Mouse (Mus musculus) midbrain, embryonic 14.5 days (tissue): ENCODE measurements around the gene Arhgef12. TPM values are rescaled to one million over a fixed set of nuclear protein-coding genes. Genes with fewer than 3 reads are reported as not detected.

Source experiments
- ATAC-seq: fragments of 200-750 bp; cut with Nextera tagmentation; 2 replicates; pipeline ENCODE4 v1.8.0; 2017; ENCODE audit warnings: moderate number of reproducible peaks, moderate library complexity; ENCODE audit not compliant: low FRiP score, low TSS enrichment
- DNase-seq: peaks from one replicate; pipeline ENCODE4 v3.0.0-alpha.2; 2015
- H3K27ac ChIP-seq: fragments of 300-500 bp; sonication (generic); replicated peaks from 2 replicates; pipeline ENCODE4 v1.5.1; 2014; ENCODE audit warnings: mild to moderate bottlenecking, low read depth, low read length, moderate library complexity
- H3K27me3 ChIP-seq: fragments of 300-500 bp; sonication (generic); 2 replicates; pipeline ENCODE4 v1.6.1; 2014; ENCODE audit warnings: low read length, control low read depth, mixed read lengths; ENCODE audit not compliant: control insufficient read depth, insufficient read depth
- H3K36me3 ChIP-seq: fragments of 300-500 bp; sonication (generic); 2 replicates; pipeline ENCODE4 v1.6.1; 2014; ENCODE audit warnings: low read length, control low read depth; ENCODE audit not compliant: control insufficient read depth, insufficient read depth
- H3K4me1 ChIP-seq: fragments of 300-500 bp; sonication (generic); 2 replicates; pipeline ENCODE4 v1.6.1; 2014; ENCODE audit warnings: mild to moderate bottlenecking, antibody characterized with exemption, low read length, control low read depth; ENCODE audit not compliant: control insufficient read depth, insufficient read depth
- H3K4me2 ChIP-seq: fragments of 300-500 bp; sonication (generic); 2 replicates; pipeline ENCODE4 v1.6.1; 2014; ENCODE audit warnings: mild to moderate bottlenecking, low read length, moderate library complexity
- H3K4me3 ChIP-seq: fragments of 300-500 bp; sonication (generic); replicated peaks from 2 replicates; pipeline ENCODE4 v1.5.1; 2014; ENCODE audit warnings: low read depth, low read length
- H3K9ac ChIP-seq: fragments of 300-500 bp; sonication (generic); replicated peaks from 2 replicates; pipeline ENCODE4 v1.6.1; 2014; ENCODE audit warnings: mild to moderate bottlenecking, low read length, moderate library complexity
- H3K9me3 ChIP-seq: fragments of 300-500 bp; sonication (generic); 2 replicates; pipeline ENCODE4 v1.6.1; 2016; ENCODE audit warnings: low read length, control low read depth, mixed read lengths; ENCODE audit not compliant: control insufficient read depth
- WGBS: fragments of 180-500 bp; shearing (Covaris S2); extraction: QIAGEN DNeasy Blood & Tissue Kit; methylation state at CpG from one replicate; pipeline ENCODE4 v1.1.7; 2014; 5-methylcytosine and 5-hydroxymethylcytosine counted together
- polyA plus RNA-seq: library from polyadenylated mRNA; unstranded; fragments of >200 nt; fragmentation: Nextera tagmentation; extraction: Ambion mirVana; gene quantifications from 2 replicates; pipeline ENCODE4 v1.2.1, GENCODE M21; 2014

Gene Arhgef12
- polyA plus RNA-seq, 1 experiment from 2014 or later = 38.6 TPM

- WGBS = 82% methylated on average over 10 of the region's 10 CpGs
- H3K4me3 ChIP-seq = no peak overlapping the region
- H3K4me1 ChIP-seq = peaks cover 6% of the 10 kb centered on the region; the same call in 1 of the 2 replicates
- DNase-seq (no peak), ATAC-seq (no peak)
- no peak overlapping the region for H3K4me2 ChIP-seq
- H3K27ac ChIP-seq = no peak overlapping the region
- H3K9ac ChIP-seq = no peak overlapping the region
- H3K9me3 ChIP-seq = no peaks in the 10 kb centered on the region
- no peaks in the 10 kb centered on the region for H3K36me3 ChIP-seq
- no peaks in the 10 kb centered on the region for H3K27me3 ChIP-seq
Observed at GRCm38 (mm10) chr9:42927498-42927897, 179.5 kb downstream of the Arhgef12 start.

GRCm38 (mm10) chr9:42926564-42926963, 180.5 kb downstream of the Arhgef12 start:
- Histone ChIP-seq H3K9me3 (no peaks in the 10 kb centered on the region), H3K27me3 (no peaks in the 10 kb centered on the region), H3K4me2 (no peak overlapping the region), H3K9ac (no peak overlapping the region), H3K4me3 (no peak overlapping the region), H3K27ac (no peak overlapping the region), H3K4me1 (peaks cover 10% of the 10 kb centered on the region; the same call in 1 of the 2 replicates), H3K36me3 (no peaks in the 10 kb centered on the region)
- ATAC-seq (no peak), DNase-seq (no peak)
- WGBS = 89% methylated on average over 6 of the region's 6 CpGs

- Histone ChIP-seq H3K27ac (no peak overlapping the region), H3K4me3 (no peak overlapping the region), H3K36me3 (no peaks in the 10 kb centered on the region), H3K9ac (no peak overlapping the region), H3K27me3 (no peaks in the 10 kb centered on the region), H3K9me3 (no peaks in the 10 kb centered on the region), H3K4me1 (peaks cover 10% of the 10 kb centered on the region; the same call in 1 of the 2 replicates), H3K4me2 (no peak overlapping the region)
- 72% methylated on average over 4 of the region's 4 CpGs for WGBS
- ATAC-seq (no peak), DNase-seq (no peak)
Observed at GRCm38 (mm10) chr9:42921830-42922229, 185.2 kb downstream of the Arhgef12 start.

GRCm38 (mm10) chr9:42920190-42920589, 186.8 kb downstream of the Arhgef12 start:
- peak; percentile 41 for DNase-seq
- WGBS = 44% methylated on average over 7 of the region's 7 CpGs
- ATAC-seq = no peak

GRCm38 (mm10) chr9:42917911-42918310, 189.1 kb downstream of the Arhgef12 start:
- no peak for ATAC-seq
- Histone ChIP-seq H3K9ac (no peak overlapping the region), H3K9me3 (no peaks in the 10 kb centered on the region), H3K27me3 (no peaks in the 10 kb centered on the region), H3K4me3 (no peak overlapping the region), H3K36me3 (no peaks in the 10 kb centered on the region), H3K4me1 (0 out of 2 replicates have a peak, but pooled peaks cover 4% of the 10 kb centered on the region), H3K4me2 (no peak overlapping the region), H3K27ac (no peak overlapping the region)
- WGBS = 75% methylated on average over 7 of the region's 7 CpGs
- no peak for DNase-seq

More at GRCm38 (mm10) chr9:42920190-42920589, 186.8 kb downstream of the Arhgef12 start:
- H3K9me3 ChIP-seq = no peaks in the 10 kb centered on the region
- no peak overlapping the region for H3K4me2 ChIP-seq
- H3K4me3 ChIP-seq = no peak overlapping the region
- no peaks in the 10 kb centered on the region for H3K27me3 ChIP-seq
- H3K9ac ChIP-seq = no peak overlapping the region
- H3K4me1 ChIP-seq = peaks cover 10% of the 10 kb centered on the region; the same call in 1 of the 2 replicates
- no peak overlapping the region for H3K27ac ChIP-seq
- H3K36me3 ChIP-seq = no peaks in the 10 kb centered on the region

Other genes starting within 250 kb of the Arhgef12 start
- 4.4 and 6.6 TPM in 2 replicates for gene Grik4, start 162.7 kb downstream of the Arhgef12 start, polyA plus RNA-seq
- 9.8 and 11.6 TPM in 2 replicates for gene Tmem136, start 9.3 kb upstream of the Arhgef12 start, polyA plus RNA-seq
- 0.08 TPM in 1 of 2 replicates, not detected in the other for gene Pou2f3, start 103.1 kb upstream of the Arhgef12 start, polyA plus RNA-seq
- gene Oaf, start 132.7 kb upstream of the Arhgef12 start, polyA plus RNA-seq = 2.3 and 7.9 TPM in 2 replicates
- not detected in 2 replicates for gene Trim29, start 203.6 kb upstream of the Arhgef12 start, polyA plus RNA-seq